Mouse (Mus musculus) spleen, postnatal 14 days (tissue): ENCODE data around the gene Olfr1166.
"Not testable (repeated sequence)": the region's sequence is repeated elsewhere in the genome, so short reads cannot be mapped to it uniquely, and the experiment has no call there.

Experiments
- DNase-seq, 2 experiments: peaks; one replicate each; pipeline ENCODE4 v3.0.0; 2021 to 2022; ENCODE audit warnings: low spot score in 2 of 2

The Olfr1166 gene

DNA sequence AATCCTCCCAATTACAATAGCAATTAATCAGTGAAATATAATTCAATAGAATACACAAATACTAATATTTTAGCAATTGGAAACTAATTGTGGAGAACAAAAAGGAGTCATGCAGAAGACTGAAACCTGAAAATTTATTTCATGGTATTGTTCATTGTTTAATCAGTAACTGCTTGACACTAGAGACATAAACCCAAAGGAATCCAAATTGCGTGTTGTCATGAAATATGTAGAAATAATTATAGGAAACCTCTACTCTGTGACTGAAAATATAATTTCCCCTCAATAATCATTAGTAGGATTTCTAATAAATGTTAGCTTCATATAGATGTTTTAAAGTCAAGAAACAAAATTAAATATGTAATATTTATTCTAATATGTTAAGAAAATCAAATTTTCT, at the start of gene Olfr1166:
Gene Olfr1166, minus strand, starts transcription at position 101 of the 400 bp plus-strand sequence.
- no peak for DNase-seq

DNA sequence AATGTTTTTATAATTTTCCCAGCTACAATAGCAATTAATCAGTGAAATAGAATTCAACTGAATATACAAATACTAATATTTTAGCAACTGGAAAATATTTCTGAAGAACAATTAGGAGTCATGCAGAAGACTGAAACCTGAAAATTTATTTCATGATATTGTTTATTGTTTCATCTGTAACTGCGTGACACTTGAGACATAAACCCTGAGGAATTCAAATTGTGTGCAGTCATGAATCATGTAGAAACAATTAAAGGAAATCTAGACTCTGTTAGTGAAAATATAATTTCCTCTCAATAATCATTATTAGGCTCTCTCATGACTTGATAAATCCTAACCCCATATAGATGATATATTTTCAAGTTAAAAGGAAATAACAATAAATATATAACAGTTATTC, 27.0 kb upstream of the Olfr1166 start, which contains the start of gene Olfr1167:
Gene Olfr1167, minus strand, starts transcription at position 101 of the 400 bp plus-strand sequence.
- not testable (repeated sequence) for DNase-seq

DNA sequence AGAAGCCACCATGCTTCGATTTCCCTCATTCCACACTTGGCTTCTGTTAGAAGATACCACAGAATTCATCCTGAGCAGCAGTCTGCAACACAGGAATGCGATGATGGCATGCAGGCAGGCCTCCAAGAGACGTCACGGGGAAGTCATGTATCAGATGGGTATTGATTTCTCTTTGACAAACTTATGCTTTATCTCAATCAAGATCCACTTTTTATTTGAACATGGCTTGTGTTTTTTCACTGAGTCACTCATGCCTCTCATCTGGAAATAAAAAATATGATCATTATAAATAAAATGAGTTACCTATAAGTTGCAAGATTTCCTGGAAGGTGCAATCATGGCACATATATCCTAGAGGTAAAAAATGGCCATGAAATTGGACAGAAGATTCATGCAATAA, 34.2 kb downstream of the Olfr1166 start, which contains the start of gene Olfr1164:
Gene Olfr1164, minus strand, starts transcription at position 101 of the 400 bp plus-strand sequence.
- no peak for DNase-seq
